Mouse (Mus musculus): ENCODE data around the gene Slc16a13. TPM values are rescaled to one million over a fixed set of nuclear protein-coding genes. Genes with fewer than 3 reads are reported as not detected.

Slc16a13 gene
- polyA plus RNA-seq, 1 experiment from 2014 or later: 16.3 TPM

- peaks cover 6% of the 10 kb centered on the region; the same call in 1 of the 2 replicates for H3K4me1 ChIP-seq
- no peak overlapping the region for H3K4me3 ChIP-seq
- H3K36me3 ChIP-seq: no peaks in the 10 kb centered on the region
- no peak overlapping the region for H3K27ac ChIP-seq
- WGBS: 91% methylated on average over 3 of the region's 3 CpGs
- H3K27me3 ChIP-seq (ENCODE audit: low read depth, poor library complexity, severe bottlenecking): no peaks in the 10 kb centered on the region
- DNase-seq (ENCODE audit: low spot score): no peak
- H3K9me3 ChIP-seq (replicated peaks): no peaks in the 10 kb centered on the region
These were observed 22.5 kb downstream of the Slc16a13 start for GRCm38 (mm10) chr11:70198332-70198731.

GRCm38 (mm10) chr11:70193354-70194285, 27.2 kb downstream of the Slc16a13 start:
- H3K27me3 ChIP-seq (ENCODE audit: low read depth, poor library complexity, severe bottlenecking): no peaks in the 10 kb centered on the region
- H3K9me3 ChIP-seq (replicated peaks): no peaks in the 10 kb centered on the region
- no peak for DNase-seq (ENCODE audit: low spot score)
- no peaks in the 10 kb centered on the region; the same call in none of the 2 replicates for H3K4me1 ChIP-seq
- 66% methylated on average over 11 of the region's 11 CpGs for WGBS
- H3K27ac ChIP-seq: no peak overlapping the region
- no peak overlapping the region for H3K4me3 ChIP-seq
- no peaks in the 10 kb centered on the region for H3K36me3 ChIP-seq

- Histone ChIP-seq H3K36me3 (no peaks in the 10 kb centered on the region), H3K9me3 (replicated peaks) (no peaks in the 10 kb centered on the region), H3K4me1 (no peaks in the 10 kb centered on the region; the same call in none of the 2 replicates), H3K27me3 (ENCODE audit: low read depth, poor library complexity, severe bottlenecking) (no peaks in the 10 kb centered on the region), H3K4me3 (no peak overlapping the region), H3K27ac (no peak overlapping the region)
- WGBS: 82% methylated on average over 4 of the region's 4 CpGs
- no peak for DNase-seq (ENCODE audit: low spot score)
These were observed 28.7 kb downstream of the Slc16a13 start for GRCm38 (mm10) chr11:70192157-70192556.

GRCm38 (mm10) chr11:70191188-70191587, 29.7 kb downstream of the Slc16a13 start:
- no peaks in the 10 kb centered on the region for H3K9me3 ChIP-seq (replicated peaks)
- no peak overlapping the region for H3K4me3 ChIP-seq
- H3K4me1 ChIP-seq: no peaks in the 10 kb centered on the region; the same call in none of the 2 replicates
- WGBS: 90% methylated on average over 6 of the region's 6 CpGs
- no peaks in the 10 kb centered on the region for H3K36me3 ChIP-seq
- DNase-seq (ENCODE audit: low spot score): no peak
- H3K27me3 ChIP-seq (ENCODE audit: low read depth, poor library complexity, severe bottlenecking): no peaks in the 10 kb centered on the region
- H3K27ac ChIP-seq: no peak overlapping the region

GRCm38 (mm10) chr11:70189319-70190134, 31.3 kb downstream of the Slc16a13 start:
- 87% methylated on average over 28 of the region's 28 CpGs for WGBS
- no peaks in the 10 kb centered on the region for H3K27me3 ChIP-seq (ENCODE audit: low read depth, poor library complexity, severe bottlenecking)

GRCm38 (mm10) chr11:70185120-70185519, 35.7 kb downstream of the Slc16a13 start:
- WGBS: 86% methylated on average over 7 of the region's 7 CpGs
- H3K27me3 ChIP-seq (ENCODE audit: low read depth, poor library complexity, severe bottlenecking): no peaks in the 10 kb centered on the region
- no peaks in the 10 kb centered on the region for H3K9me3 ChIP-seq (replicated peaks)
- no peak overlapping the region for H3K4me3 ChIP-seq
- H3K36me3 ChIP-seq: no peaks in the 10 kb centered on the region
- no peak for DNase-seq (ENCODE audit: low spot score)
- H3K27ac ChIP-seq: no peak overlapping the region
- H3K4me1 ChIP-seq: no peaks in the 10 kb centered on the region

More at GRCm38 (mm10) chr11:70189319-70190134, 31.3 kb downstream of the Slc16a13 start:
- Histone ChIP-seq H3K9me3 (replicated peaks) (no peaks in the 10 kb centered on the region), H3K27ac (no peak overlapping the region), H3K4me1 (no peaks in the 10 kb centered on the region; the same call in none of the 2 replicates), H3K4me3 (no peak overlapping the region), H3K36me3 (no peaks in the 10 kb centered on the region)
- no peak for DNase-seq (ENCODE audit: low spot score)

- 91% methylated on average over 4 of the region's 4 CpGs for WGBS
- no peak overlapping the region for H3K4me3 ChIP-seq
- no peaks in the 10 kb centered on the region for H3K9me3 ChIP-seq (replicated peaks)
- H3K27me3 ChIP-seq (ENCODE audit: low read depth, poor library complexity, severe bottlenecking): no peaks in the 10 kb centered on the region
- no peaks in the 10 kb centered on the region for H3K4me1 ChIP-seq
- H3K27ac ChIP-seq: no peak overlapping the region
- DNase-seq (ENCODE audit: low spot score): no peak
- H3K36me3 ChIP-seq: no peaks in the 10 kb centered on the region
These were observed 40.4 kb downstream of the Slc16a13 start for GRCm38 (mm10) chr11:70180496-70180895.

GRCm38 (mm10) chr11:70179401-70179800, 41.5 kb downstream of the Slc16a13 start:
- no peaks in the 10 kb centered on the region for H3K36me3 ChIP-seq
- DNase-seq (ENCODE audit: low spot score): no peak
- no peak overlapping the region for H3K27ac ChIP-seq
- H3K27me3 ChIP-seq (ENCODE audit: low read depth, poor library complexity, severe bottlenecking): no peaks in the 10 kb centered on the region
- H3K4me3 ChIP-seq: no peak overlapping the region
- no peaks in the 10 kb centered on the region for H3K9me3 ChIP-seq (replicated peaks)
- WGBS: 50% methylated on average over 14 of the region's 14 CpGs
- no peaks in the 10 kb centered on the region for H3K4me1 ChIP-seq

GRCm38 (mm10) chr11:70178756-70179155, 42.1 kb downstream of the Slc16a13 start:
- WGBS: 79% methylated on average over 11 of the region's 11 CpGs
- no peaks in the 10 kb centered on the region for H3K36me3 ChIP-seq
- no peak for DNase-seq (ENCODE audit: low spot score)

GRCm38 (mm10) chr11:70178311-70178710, 42.6 kb downstream of the Slc16a13 start:
- 86% methylated on average over 11 of the region's 11 CpGs for WGBS

More at GRCm38 (mm10) chr11:70178756-70179155, 42.1 kb downstream of the Slc16a13 start:
- Histone ChIP-seq H3K9me3 (replicated peaks) (no peaks in the 10 kb centered on the region), H3K27me3 (ENCODE audit: low read depth, poor library complexity, severe bottlenecking) (no peaks in the 10 kb centered on the region), H3K27ac (no peak overlapping the region), H3K4me1 (no peaks in the 10 kb centered on the region), H3K4me3 (no peak overlapping the region)

GRCm38 (mm10) chr11:70177647-70178046, 43.2 kb downstream of the Slc16a13 start:
- no peaks in the 10 kb centered on the region for H3K4me1 ChIP-seq
- no peaks in the 10 kb centered on the region for H3K27me3 ChIP-seq (ENCODE audit: low read depth, poor library complexity, severe bottlenecking)
- H3K27ac ChIP-seq: no peak overlapping the region
- no peak overlapping the region for H3K4me3 ChIP-seq
- H3K36me3 ChIP-seq: no peaks in the 10 kb centered on the region
- no peaks in the 10 kb centered on the region for H3K9me3 ChIP-seq (replicated peaks)
- DNase-seq (ENCODE audit: low spot score): no peak
- 76% methylated on average over 8 of the region's 8 CpGs for WGBS

More at GRCm38 (mm10) chr11:70178311-70178710, 42.6 kb downstream of the Slc16a13 start:
- Histone ChIP-seq H3K4me1 (no peaks in the 10 kb centered on the region), H3K36me3 (no peaks in the 10 kb centered on the region), H3K27ac (no peak overlapping the region), H3K4me3 (no peak overlapping the region), H3K9me3 (replicated peaks) (no peaks in the 10 kb centered on the region), H3K27me3 (ENCODE audit: low read depth, poor library complexity, severe bottlenecking) (no peaks in the 10 kb centered on the region)
- DNase-seq (ENCODE audit: low spot score): no peak

- no peaks in the 10 kb centered on the region for H3K27me3 ChIP-seq (ENCODE audit: low read depth, poor library complexity, severe bottlenecking)
- H3K27ac ChIP-seq: no peak overlapping the region
- DNase-seq (ENCODE audit: low spot score): no peak
- no peaks in the 10 kb centered on the region for H3K36me3 ChIP-seq
- no peak overlapping the region for H3K4me3 ChIP-seq
- 79% methylated on average over 4 of the region's 4 CpGs for WGBS
- no peaks in the 10 kb centered on the region for H3K9me3 ChIP-seq (replicated peaks)
- H3K4me1 ChIP-seq: no peaks in the 10 kb centered on the region
These were observed 46.4 kb downstream of the Slc16a13 start for GRCm38 (mm10) chr11:70174491-70174890.

GRCm38 (mm10) chr11:70172298-70172697, 48.6 kb downstream of the Slc16a13 start:
- H3K9me3 ChIP-seq (replicated peaks): no peaks in the 10 kb centered on the region
- no peaks in the 10 kb centered on the region for H3K36me3 ChIP-seq
- no peak overlapping the region for H3K4me3 ChIP-seq
- no peak for DNase-seq (ENCODE audit: low spot score)
- WGBS: 55% methylated on average over 5 of the region's 5 CpGs
- H3K4me1 ChIP-seq: peaks cover 10% of the 10 kb centered on the region
- H3K27me3 ChIP-seq (ENCODE audit: low read depth, poor library complexity, severe bottlenecking): no peaks in the 10 kb centered on the region
- no peak overlapping the region for H3K27ac ChIP-seq

Data from limb, embryonic 10.5 days (tissue).